Mouse (Mus musculus): Measurements from ENCODE around the gene Ccdc106.

DNA sequence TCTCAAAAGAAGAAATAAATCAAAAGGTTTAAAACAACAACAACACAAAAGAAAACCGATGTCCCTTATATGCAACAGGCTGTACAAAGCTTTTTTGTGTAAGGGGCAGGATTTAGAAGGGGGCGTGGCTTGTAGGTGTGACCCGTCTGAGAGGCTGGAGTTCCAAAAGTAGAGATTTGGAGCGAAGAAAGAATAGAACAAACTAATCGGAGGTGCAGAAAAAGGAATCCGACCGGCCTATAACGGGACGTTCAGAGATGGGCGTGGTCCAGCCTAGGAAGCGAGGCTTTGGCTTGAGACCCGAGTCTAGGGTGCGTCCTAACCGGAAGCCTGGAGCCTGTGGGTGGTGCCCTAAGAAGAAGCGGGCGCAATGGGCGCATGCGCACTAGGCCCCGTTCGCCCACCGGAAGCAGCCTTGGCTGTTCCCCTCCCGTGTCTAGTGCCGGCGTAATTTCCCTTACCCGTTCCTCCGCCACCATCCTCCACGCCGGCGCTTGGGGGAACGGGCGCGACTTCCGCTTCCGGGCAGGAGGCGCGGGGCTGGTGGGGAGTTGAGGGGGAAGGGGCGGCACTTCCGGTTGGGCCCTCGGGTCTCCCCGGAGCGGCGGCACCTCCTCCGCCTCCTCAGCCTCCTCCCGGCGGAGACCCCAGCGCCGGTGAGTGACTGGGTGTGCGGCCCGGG lies at the start of gene Ccdc106, which contains the start of gene Zfp865:
- TF ChIP-seq CHD2 (IDR thresholded peaks at IDR 0.05; ENCODE audit: low read depth, low read length) (no peak), ZC3H11A (IDR thresholded peaks at IDR 0.05; ENCODE audit: borderline replicate concordance, low read depth, low read length) (no peak), HCFC1 (IDR thresholded peaks at IDR 0.05; ENCODE audit: borderline replicate concordance, insufficient read depth, low read length) (0 out of 2 replicates have a peak, but pooled peaks have one; percentile 65), MAFK (IDR thresholded peaks at IDR 0.05; ENCODE audit: insufficient read depth, low read depth, low read length) (no peak), ZNF384 (IDR thresholded peaks at IDR 0.05; ENCODE audit: low read depth, low read length) (no peak)

Data from ES-E14 (cell line).